Mouse (Mus musculus) liver, embryonic 14.5 days (tissue): ENCODE data around the gene Ammecr1. TPM values are rescaled to one million over a fixed set of nuclear protein-coding genes. Genes with fewer than 3 reads are reported as not detected.

Experiments
- ATAC-seq: fragments of 200-750 bp; cut with Nextera tagmentation; 2 replicates; pipeline ENCODE4 v1.8.0; 2017; ENCODE audit warnings: moderate number of reproducible peaks, mild to moderate bottlenecking, moderate library complexity; ENCODE audit not compliant: insufficient read depth
- DNase-seq, 3 experiments: peaks; one replicate each; pipeline ENCODE4 v3.0.0-alpha.2; 2012 to 2013; ENCODE audit warnings: low read depth in 3 of 3, low spot score in 3 of 3
- H3K27ac ChIP-seq: fragments of 300-500 bp; sonication (generic); 2 replicates; pipeline ENCODE4 v1.5.1; 2014; ENCODE audit warnings: moderate library complexity, mild to moderate bottlenecking, control low read depth, inconsistent platforms
- H3K27me3 ChIP-seq: fragments of 300-500 bp; sonication (generic); 2 replicates; pipeline ENCODE4 v1.6.1; 2014; ENCODE audit warnings: mild to moderate bottlenecking, low read length, moderate library complexity; ENCODE audit not compliant: control insufficient read depth, insufficient read depth
- H3K36me3 ChIP-seq: fragments of 300-500 bp; sonication (generic); replicated peaks from 2 replicates; pipeline ENCODE4 v1.6.1; 2014; ENCODE audit warnings: low read depth; ENCODE audit not compliant: control insufficient read depth, insufficient read depth
- H3K4me1 ChIP-seq, 2 experiments: fragments of 200-500 bp in 1 of 2; fragments of 300-500 bp in 1 of 2; sonication (generic) in 1 of 2; replicated peaks; 2 replicates each; pipeline ENCODE4 v1.6.1; 2012 to 2014; ENCODE audit warnings: antibody characterized with exemption in 1 of 2, inconsistent platforms in 1 of 2, low read length in 1 of 2; ENCODE audit not compliant: control insufficient read depth in 2 of 2, insufficient read depth in 2 of 2
- H3K4me2 ChIP-seq: fragments of 300-500 bp; sonication (generic); 2 replicates; pipeline ENCODE4 v1.6.1; 2014; ENCODE audit warnings: low read depth, mild to moderate bottlenecking, control low read depth, moderate library complexity
- H3K4me3 ChIP-seq, 2 experiments: fragments of 200-500 bp in 1 of 2; fragments of 300-500 bp in 1 of 2; sonication (generic) in 1 of 2; 2 replicates each; pipeline ENCODE4 v1.5.1; 2012 to 2014; ENCODE audit warnings: low read depth in 2 of 2, low read length in 2 of 2, mild to moderate bottlenecking in 2 of 2, control low read depth in 1 of 2, inconsistent platforms in 1 of 2, moderate library complexity in 1 of 2; ENCODE audit not compliant: insufficient read depth in 1 of 2
- H3K9ac ChIP-seq: fragments of 300-500 bp; sonication (generic); replicated peaks from 2 replicates; pipeline ENCODE4 v1.6.1; 2014; ENCODE audit warnings: mild to moderate bottlenecking, control low read depth, moderate library complexity
- H3K9me3 ChIP-seq: fragments of 300-500 bp; sonication (generic); 2 replicates; pipeline ENCODE4 v1.6.1; 2016; ENCODE audit warnings: low read length, mixed read lengths; ENCODE audit not compliant: control insufficient read depth
- CTCF ChIP-seq: IDR thresholded peaks from 2 replicates; pipeline ENCODE4 v1.5.1; 2016; ENCODE audit warnings: antibody characterized with exemption, low read depth, control low read depth
- EP300 ChIP-seq: IDR thresholded peaks from 2 replicates; pipeline ENCODE4 v1.6.1; 2016; ENCODE audit warnings: antibody characterized with exemption, low read depth
- WGBS: fragments of 180-500 bp; shearing (Covaris S2); extraction: QIAGEN DNeasy Blood & Tissue Kit; methylation state at CpG from one replicate; pipeline ENCODE4 v1.1.7; 2014; ENCODE audit not compliant: insufficient replicate concordance; 5-methylcytosine and 5-hydroxymethylcytosine counted together
- polyA plus RNA-seq, 2 experiments: library from polyadenylated mRNA; depleted of rRNA in 1 of 2; stranded (reverse) in 1 of 2; unstranded in 1 of 2; fragments of >200 nt; fragmentation: Nextera tagmentation in 1 of 2; extraction: Ambion mirVana in 1 of 2; gene quantifications; 2 replicates each; pipeline versions ENCODE4 v1.2.1 to v1.2.3; 2012 to 2014

Gene Ammecr1
- polyA plus RNA-seq, 2 experiments: 5.0 to 12.8 TPM

DNA sequence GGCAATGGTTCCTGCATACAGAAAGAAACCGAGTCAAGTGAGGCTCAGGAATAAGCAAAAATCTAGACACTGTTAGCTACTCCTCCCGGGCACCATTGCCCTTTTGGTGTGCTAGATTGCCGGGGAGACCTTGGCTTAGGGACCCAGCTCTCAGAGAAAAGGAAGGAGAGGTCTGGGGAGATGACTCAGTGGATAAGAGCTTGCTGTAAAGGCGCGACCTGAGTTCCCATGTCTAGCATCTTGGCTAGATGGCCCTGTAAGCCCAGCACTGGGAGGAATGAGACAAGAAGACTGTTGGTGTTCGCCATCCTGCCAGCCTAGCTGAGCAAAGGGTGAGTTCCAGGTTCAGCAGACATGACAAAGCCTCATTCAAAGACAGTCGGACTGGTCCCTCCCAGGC is 127.1 kb downstream of the Ammecr1 start:
- Histone ChIP-seq H3K27me3 (no peaks in the 10 kb centered on the region), H3K36me3 (no peaks in the 10 kb centered on the region), H3K4me1 (no peaks in the 10 kb centered on the region), H3K27ac (no peak overlapping the region), H3K4me2 (no peak overlapping the region), H3K9ac (no peak overlapping the region), H3K4me3 (no peak overlapping the region), H3K9me3 (no peaks in the 10 kb centered on the region)
- DNase-seq (no peak), ATAC-seq (no peak)
- TF ChIP-seq EP300 (no peak), CTCF (no peak)
- WGBS: 73% methylated on average over 7 of the region's 7 CpGs

DNA sequence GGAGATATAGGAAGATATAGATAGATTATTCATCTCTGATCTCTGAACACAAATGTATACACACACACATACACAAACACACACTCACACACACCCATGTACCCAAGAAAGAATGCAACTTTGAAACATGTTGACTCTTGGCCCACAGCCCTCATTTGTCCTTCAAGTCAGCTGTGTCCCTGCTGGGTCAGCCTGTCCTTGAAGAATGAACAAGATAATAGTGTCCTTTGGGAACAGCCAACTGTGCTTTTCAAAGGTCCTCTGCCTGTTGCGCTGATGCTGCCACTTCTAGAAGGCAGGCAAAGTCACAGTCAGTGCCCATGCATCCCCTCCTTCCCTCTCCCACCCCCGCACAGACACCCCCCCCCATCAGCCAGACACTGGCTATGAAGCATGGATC is 127.7 kb downstream of the Ammecr1 start:
- no peaks in the 10 kb centered on the region for H3K27me3 ChIP-seq
- H3K36me3 ChIP-seq: no peaks in the 10 kb centered on the region
- H3K4me3 ChIP-seq: no peak overlapping the region
- 74% methylated on average over 2 of the region's 2 CpGs for WGBS
- no peak overlapping the region for H3K27ac ChIP-seq
- no peak overlapping the region for H3K9ac ChIP-seq
- DNase-seq (no peak), ATAC-seq (no peak)
- H3K9me3 ChIP-seq: no peaks in the 10 kb centered on the region
- TF ChIP-seq CTCF (no peak), EP300 (no peak)
- no peaks in the 10 kb centered on the region for H3K4me1 ChIP-seq
- no peak overlapping the region for H3K4me2 ChIP-seq

DNA sequence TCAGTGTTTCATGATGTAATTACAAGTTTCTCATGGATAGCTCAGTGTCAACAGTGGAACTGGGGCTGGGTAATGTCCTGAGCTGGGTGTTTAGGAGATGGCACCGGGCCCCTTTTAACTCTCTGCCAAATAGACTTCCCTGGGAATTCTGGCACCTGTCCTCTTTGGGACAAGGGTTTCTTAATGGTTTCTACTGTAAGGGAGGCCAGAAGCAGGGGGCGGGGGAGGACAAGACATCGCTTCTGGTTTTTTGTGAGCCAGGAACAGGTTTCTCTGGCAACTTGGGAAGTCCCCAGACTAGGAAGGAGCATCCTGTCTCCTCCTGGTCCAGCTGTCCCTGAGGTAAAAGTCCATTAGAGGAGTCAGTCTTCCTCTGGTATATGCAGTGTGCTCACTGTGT is 129.2 kb downstream of the Ammecr1 start:
- no peak for TF ChIP-seq EP300
- no peak for TF ChIP-seq CTCF
- H3K4me1 ChIP-seq: no peaks in the 10 kb centered on the region
- H3K27ac ChIP-seq: no peak overlapping the region
- no peak for ATAC-seq
- no peak overlapping the region for H3K4me2 ChIP-seq
- no peaks in the 10 kb centered on the region for H3K27me3 ChIP-seq
- 72% methylated on average over 3 of the region's 3 CpGs for WGBS
- no peak overlapping the region for H3K9ac ChIP-seq
- no peaks in the 10 kb centered on the region for H3K9me3 ChIP-seq
- H3K4me3 ChIP-seq: no peak overlapping the region
- no peaks in the 10 kb centered on the region for H3K36me3 ChIP-seq
- no peak for DNase-seq

DNA sequence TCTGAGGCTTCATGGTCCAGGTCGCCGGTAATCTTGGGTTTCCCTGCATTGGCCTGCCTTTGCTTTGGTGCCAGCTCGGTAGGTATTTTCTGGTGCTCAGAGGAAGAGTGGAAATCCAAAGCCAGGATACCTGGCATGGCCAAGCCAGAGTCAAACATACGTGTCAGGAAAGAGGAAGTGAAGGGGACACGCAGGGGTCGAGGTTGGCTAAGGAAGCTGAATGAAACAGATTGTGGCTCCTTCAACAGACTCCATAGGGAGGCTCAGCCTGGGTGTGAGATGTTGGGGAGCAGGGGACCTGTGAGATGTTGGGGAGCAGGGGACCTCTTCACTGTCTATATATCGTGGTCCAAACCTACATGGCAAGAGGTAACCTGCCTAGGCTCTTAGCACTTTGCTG is 130.1 kb downstream of the Ammecr1 start:
- ATAC-seq: no peak
- 64% methylated on average over 7 of the region's 7 CpGs for WGBS
- Histone ChIP-seq H3K4me1 (no peaks in the 10 kb centered on the region), H3K9me3 (no peaks in the 10 kb centered on the region), H3K36me3 (no peaks in the 10 kb centered on the region), H3K4me2 (no peak overlapping the region), H3K27ac (no peak overlapping the region), H3K27me3 (no peaks in the 10 kb centered on the region), H3K9ac (no peak overlapping the region), H3K4me3 (no peak overlapping the region)
- no peak for DNase-seq
- TF ChIP-seq CTCF (no peak), EP300 (no peak)

DNA sequence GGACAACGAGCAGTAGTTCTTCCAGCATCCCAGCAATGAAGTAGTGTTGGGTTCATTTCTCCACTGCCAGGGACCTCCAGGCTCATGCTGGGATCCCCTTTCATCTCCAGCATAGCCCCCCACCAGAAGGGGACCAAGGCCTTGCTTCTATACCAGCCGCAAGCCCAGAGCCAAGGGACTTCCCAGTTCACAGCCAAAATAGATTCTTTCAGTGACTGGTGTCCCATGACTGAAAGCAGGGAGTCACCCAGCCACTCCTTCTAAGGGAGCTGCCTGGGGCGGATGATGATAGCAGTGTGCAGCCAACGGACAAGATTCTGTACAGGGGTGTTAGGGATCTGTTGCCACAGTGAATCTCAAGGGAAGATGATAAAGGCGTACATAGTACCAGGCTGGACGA is 131.7 kb downstream of the Ammecr1 start:
- H3K9ac ChIP-seq: no peak overlapping the region
- no peaks in the 10 kb centered on the region for H3K36me3 ChIP-seq
- H3K4me1 ChIP-seq: peaks cover 0 to 5% of the 10 kb centered on the region in 2 experiments; a peak in 1 of 4 replicates
- no peak overlapping the region for H3K4me3 ChIP-seq
- H3K27me3 ChIP-seq: no peaks in the 10 kb centered on the region
- no peak for TF ChIP-seq CTCF
- no peak for TF ChIP-seq EP300
- no peak for ATAC-seq
- 68% methylated on average over 6 of the region's 6 CpGs for WGBS
- DNase-seq: no peak
- no peaks in the 10 kb centered on the region for H3K9me3 ChIP-seq
- H3K27ac ChIP-seq: no peak overlapping the region
- no peak overlapping the region for H3K4me2 ChIP-seq
